Mouse (Mus musculus) forebrain, embryonic 16.5 days (tissue): ENCODE results near the gene Crtac1. TPM values are rescaled to one million over a fixed set of nuclear protein-coding genes. Genes with fewer than 3 reads are reported as not detected.
A peak's percentile ranks its signal among the peaks of the same experiment; 100 is the strongest.

Experiments
- ATAC-seq: fragments of 200-750 bp; cut with Nextera tagmentation; 2 replicates; pipeline ENCODE4 v1.8.0; 2017; ENCODE audit warnings: mild to moderate bottlenecking, moderate library complexity
- H3K27ac ChIP-seq: fragments of 300-500 bp; sonication (generic); 2 replicates; pipeline ENCODE4 v1.5.1; 2014; ENCODE audit warnings: low read length, control low read depth
- H3K27me3 ChIP-seq: fragments of 300-500 bp; sonication (generic); replicated peaks from 2 replicates; pipeline ENCODE4 v1.6.1; 2014; ENCODE audit warnings: low read length; ENCODE audit not compliant: control insufficient read depth, insufficient read depth
- H3K36me3 ChIP-seq: fragments of 300-500 bp; sonication (generic); 2 replicates; pipeline ENCODE4 v1.6.1; 2014; ENCODE audit not compliant: control insufficient read depth, insufficient read depth
- H3K4me1 ChIP-seq: fragments of 300-500 bp; sonication (generic); replicated peaks from 2 replicates; pipeline ENCODE4 v1.6.1; 2014; ENCODE audit warnings: low read length; ENCODE audit not compliant: control insufficient read depth, insufficient read depth
- H3K4me2 ChIP-seq: fragments of 300-500 bp; sonication (generic); 2 replicates; pipeline ENCODE4 v1.6.1; 2014; ENCODE audit warnings: mild to moderate bottlenecking, low read length, control low read depth
- H3K4me3 ChIP-seq: fragments of 300-500 bp; sonication (generic); replicated peaks from 2 replicates; pipeline ENCODE4 v1.5.1; 2014; ENCODE audit warnings: mild to moderate bottlenecking, low read length, control low read depth
- H3K9ac ChIP-seq: fragments of 300-500 bp; sonication (generic); replicated peaks from 2 replicates; pipeline ENCODE4 v1.6.1; 2014; ENCODE audit warnings: low read depth, low read length, control low read depth
- H3K9me3 ChIP-seq: fragments of 300-500 bp; sonication (generic); 2 replicates; pipeline ENCODE4 v1.6.1; 2016; ENCODE audit warnings: low read length; ENCODE audit not compliant: control insufficient read depth
- WGBS: fragments of 180-500 bp; shearing (Covaris S2); extraction: QIAGEN DNeasy Blood & Tissue Kit; methylation state at CpG from one replicate; pipeline ENCODE4 v1.1.7; 2014; 5-methylcytosine and 5-hydroxymethylcytosine counted together
- polyA plus RNA-seq: library from polyadenylated mRNA; unstranded; fragments of >200 nt; fragmentation: Nextera tagmentation; extraction: Ambion mirVana; gene quantifications from 2 replicates; pipeline ENCODE4 v1.2.1, GENCODE M21; 2015

Crtac1 gene
- polyA plus RNA-seq, 1 experiment from 2014 or later: 24.3 TPM

DNA sequence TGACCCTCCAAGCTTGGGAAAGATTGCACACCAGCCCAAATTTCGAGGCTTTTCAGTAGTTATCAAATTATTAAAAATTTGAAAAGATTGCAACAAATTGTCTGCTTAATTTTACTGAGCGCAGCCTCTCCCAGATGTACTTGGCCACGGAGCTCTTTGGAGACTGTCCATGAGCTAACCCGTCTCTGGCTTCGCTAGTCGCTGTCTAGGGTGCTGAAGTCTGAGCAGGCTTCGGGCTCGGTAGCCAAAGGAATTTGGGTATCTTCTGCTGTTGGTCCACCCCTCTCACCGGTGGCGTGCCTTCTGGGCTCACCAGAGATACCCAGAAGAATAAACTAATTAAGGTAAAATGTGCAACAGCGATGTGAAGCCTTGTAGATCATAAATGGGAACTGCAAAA lies 105.7 kb downstream of the Crtac1 start:
- no peaks in the 10 kb centered on the region for H3K9me3 ChIP-seq
- no peaks in the 10 kb centered on the region for H3K36me3 ChIP-seq
- WGBS: 10% methylated on average over 11 of the region's 11 CpGs
- H3K4me2 ChIP-seq: no peak overlapping the region
- H3K4me3 ChIP-seq: no peak overlapping the region
- no peak overlapping the region for H3K27ac ChIP-seq
- peaks cover 2% of the 10 kb centered on the region; the same call in 1 of the 2 replicates for H3K27me3 ChIP-seq
- ATAC-seq: no peak
- H3K4me1 ChIP-seq: no peaks in the 10 kb centered on the region; the same call in 1 of the 2 replicates
- no peak overlapping the region for H3K9ac ChIP-seq

DNA sequence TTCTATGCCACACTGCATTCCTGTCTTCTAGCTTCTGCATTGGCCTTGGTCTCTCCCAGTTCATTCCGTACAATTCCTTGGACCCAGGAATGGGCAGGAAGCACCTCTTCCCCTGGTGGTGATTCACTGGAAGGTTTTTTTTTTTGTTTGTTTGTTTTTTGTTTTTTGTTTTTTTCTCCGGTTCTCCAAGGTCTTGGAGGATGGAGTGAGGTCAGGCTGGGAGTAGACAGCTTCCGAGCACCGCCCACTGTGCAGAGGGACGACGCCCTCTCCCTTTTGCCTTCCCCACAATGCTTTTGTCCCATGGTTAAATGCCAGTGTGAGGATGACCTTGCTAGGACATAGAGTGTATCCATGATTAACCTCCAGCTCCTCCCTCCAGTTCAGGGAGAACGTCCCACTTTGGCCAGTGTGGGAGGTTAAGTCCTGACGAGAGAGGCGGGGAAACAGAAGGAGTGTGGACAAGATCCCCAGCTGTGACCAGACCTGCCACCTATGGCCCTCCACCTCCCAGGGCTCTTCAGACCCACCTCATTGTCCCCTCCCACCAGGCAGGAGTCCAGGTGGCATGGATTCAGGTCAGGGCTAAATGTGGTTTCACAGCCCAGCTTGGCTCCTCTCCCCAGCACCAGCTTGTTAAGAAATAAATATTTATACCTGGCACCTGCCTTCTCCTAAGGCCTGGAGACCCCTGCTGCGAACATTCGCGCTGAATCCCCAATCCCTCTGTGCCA lies 109.1 kb downstream of the Crtac1 start:
- ATAC-seq: no peak
- Histone ChIP-seq H3K4me2 (no peak overlapping the region), H3K9ac (no peak overlapping the region), H3K9me3 (no peaks in the 10 kb centered on the region), H3K4me3 (no peak overlapping the region), H3K4me1 (peaks cover 19% of the 10 kb centered on the region), H3K27ac (no peak overlapping the region), H3K36me3 (no peaks in the 10 kb centered on the region), H3K27me3 (no peaks in the 10 kb centered on the region)
- WGBS: 56% methylated on average over 12 of the region's 12 CpGs

DNA sequence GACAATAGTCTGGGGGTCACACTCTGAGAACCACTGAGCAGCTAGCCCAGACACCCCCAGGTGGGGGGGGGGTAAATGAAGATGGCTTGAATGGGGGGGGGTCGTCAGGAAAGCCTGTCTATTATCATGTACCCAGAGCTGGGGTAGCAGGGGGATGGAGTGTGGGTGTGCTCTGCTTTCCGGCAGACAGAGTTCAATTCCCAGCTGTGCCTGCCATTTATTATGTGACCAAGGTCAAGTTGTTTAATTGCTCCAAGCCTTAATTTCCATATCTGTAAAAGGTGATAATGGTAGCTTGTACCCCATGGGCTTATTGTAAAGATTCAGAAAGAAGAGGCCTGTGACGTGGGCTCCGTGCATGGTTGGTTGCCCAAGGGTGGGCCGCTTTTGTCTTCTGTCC lies 109.6 kb downstream of the Crtac1 start:
- no peak for ATAC-seq
- Histone ChIP-seq H3K36me3 (no peaks in the 10 kb centered on the region), H3K9ac (no peak overlapping the region), H3K27ac (no peak overlapping the region), H3K4me1 (peaks cover 25% of the 10 kb centered on the region), H3K27me3 (no peaks in the 10 kb centered on the region), H3K4me2 (no peak overlapping the region), H3K4me3 (no peak overlapping the region), H3K9me3 (no peaks in the 10 kb centered on the region)
- 45% methylated on average over 5 of the region's 5 CpGs for WGBS

- Histone ChIP-seq H3K27ac (peak overlapping the region; percentile 83), H3K27me3 (no peaks in the 10 kb centered on the region), H3K9me3 (no peaks in the 10 kb centered on the region), H3K4me3 (no peak overlapping the region), H3K4me1 (peaks cover 35% of the 10 kb centered on the region), H3K36me3 (no peaks in the 10 kb centered on the region), H3K4me2 (peak overlapping the region; percentile 32), H3K9ac (peak overlapping the region; percentile 32; the same call in 1 of the 2 replicates)
- 26% methylated on average over 18 of the region's 18 CpGs for WGBS
- peak; percentile 54 for ATAC-seq
These were observed 113.7 kb downstream of the Crtac1 start for GRCm38 (mm10) chr19:42317648-42318425.

GRCm38 (mm10) chr19:42316998-42317397 lies 114.6 kb downstream of the Crtac1 start:
- WGBS: 21% methylated on average over 8 of the region's 8 CpGs
- Histone ChIP-seq H3K4me3 (no peak overlapping the region), H3K4me1 (peaks cover 43% of the 10 kb centered on the region), H3K9me3 (no peaks in the 10 kb centered on the region), H3K9ac (0 out of 2 replicates have a peak overlapping the region, but pooled peaks have one; percentile 3), H3K27me3 (no peaks in the 10 kb centered on the region), H3K4me2 (0 out of 2 replicates have a peak overlapping the region, but pooled peaks have one; percentile 6), H3K27ac (peak overlapping the region; percentile 83), H3K36me3 (no peaks in the 10 kb centered on the region)
- peak; percentile 49 for ATAC-seq

GRCm38 (mm10) chr19:42316525-42316924 lies 115.1 kb downstream of the Crtac1 start:
- Histone ChIP-seq H3K27me3 (no peaks in the 10 kb centered on the region), H3K4me3 (no peak overlapping the region), H3K27ac (peak overlapping the region; percentile 83), H3K4me2 (no peak overlapping the region), H3K36me3 (no peaks in the 10 kb centered on the region), H3K9ac (no peak overlapping the region), H3K4me1 (peaks cover 48% of the 10 kb centered on the region), H3K9me3 (no peaks in the 10 kb centered on the region)
- 0 out of 2 replicates have a peak, but pooled peaks have one; percentile 14 for ATAC-seq
- 65% methylated on average over 2 of the region's 2 CpGs for WGBS

DNA sequence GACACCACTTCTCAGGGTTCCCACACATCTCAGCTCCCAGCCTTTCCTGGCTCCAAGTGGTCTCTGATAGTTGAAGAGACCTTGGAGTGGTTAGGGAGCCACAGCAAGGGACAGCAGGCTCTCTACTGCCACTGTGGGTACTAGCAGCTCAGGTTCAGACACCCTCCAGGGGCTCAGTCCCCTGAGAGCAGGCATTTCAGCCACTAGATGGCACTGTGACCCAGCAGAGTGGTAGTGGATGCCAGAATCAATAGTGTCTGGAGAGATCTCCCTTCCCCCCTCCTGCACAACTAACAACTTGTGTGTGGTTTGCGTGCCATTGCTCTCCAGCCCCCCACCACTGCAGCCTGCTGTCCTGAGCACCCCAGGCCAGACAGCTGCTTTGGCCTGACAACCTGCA lies 115.7 kb downstream of the Crtac1 start:
- H3K4me3 ChIP-seq: no peak overlapping the region
- WGBS: 0% methylated on average over 1 of the region's 1 CpGs
- H3K36me3 ChIP-seq: no peaks in the 10 kb centered on the region
- H3K9ac ChIP-seq: no peak overlapping the region
- no peaks in the 10 kb centered on the region for H3K9me3 ChIP-seq
- H3K27ac ChIP-seq: peak overlapping the region; percentile 83; the same call in 1 of the 2 replicates
- ATAC-seq: peak; percentile 80
- H3K27me3 ChIP-seq: no peaks in the 10 kb centered on the region
- H3K4me2 ChIP-seq: no peak overlapping the region
- peaks cover 49% of the 10 kb centered on the region for H3K4me1 ChIP-seq

DNA sequence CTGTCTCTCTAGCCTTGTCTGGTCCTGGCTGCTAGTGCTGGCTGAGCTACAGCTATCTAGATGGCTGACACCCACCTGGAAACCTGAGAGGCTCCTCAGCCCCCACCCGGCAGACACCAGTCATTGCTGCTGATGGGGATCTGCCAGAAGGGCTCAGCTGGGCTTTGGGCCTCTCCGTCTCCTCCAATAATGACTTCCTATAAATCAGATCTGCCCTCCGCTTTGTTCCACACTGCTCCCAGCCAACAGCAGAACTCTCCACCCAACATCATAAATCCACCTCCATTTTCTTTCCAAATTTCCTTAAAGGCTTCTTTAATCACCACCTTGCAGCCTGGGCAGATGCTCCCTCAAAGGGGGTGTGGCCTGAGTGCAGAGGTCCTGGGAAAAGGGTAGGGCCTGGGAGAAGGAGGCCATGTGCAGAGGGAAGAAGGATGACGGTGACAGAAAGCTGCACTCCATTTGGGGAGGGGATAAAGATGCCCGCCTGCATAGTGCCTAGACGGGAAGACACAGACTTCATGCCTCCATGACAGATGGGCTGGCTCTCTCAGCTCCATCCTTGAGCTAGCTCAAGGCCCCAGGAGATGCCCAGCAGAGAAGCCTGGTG lies 116.4 kb downstream of the Crtac1 start:
- Histone ChIP-seq H3K27me3 (no peaks in the 10 kb centered on the region), H3K36me3 (no peaks in the 10 kb centered on the region), H3K9me3 (no peaks in the 10 kb centered on the region), H3K4me2 (no peak overlapping the region), H3K4me3 (no peak overlapping the region), H3K27ac (no peak overlapping the region), H3K4me1 (peaks cover 49% of the 10 kb centered on the region), H3K9ac (no peak overlapping the region)
- no peak for ATAC-seq
- WGBS: 73% methylated on average over 6 of the region's 6 CpGs

- Histone ChIP-seq H3K9me3 (no peaks in the 10 kb centered on the region), H3K36me3 (no peaks in the 10 kb centered on the region), H3K27ac (peak overlapping the region; percentile 66), H3K9ac (no peak overlapping the region), H3K4me2 (no peak overlapping the region), H3K4me1 (peaks cover 27% of the 10 kb centered on the region), H3K4me3 (no peak overlapping the region), H3K27me3 (0 out of 2 replicates have a peak, but pooled peaks cover 2% of the 10 kb centered on the region)
- ATAC-seq: peak; percentile 39
- WGBS: 37% methylated on average over 3 of the region's 3 CpGs
These were observed 119.4 kb downstream of the Crtac1 start for GRCm38 (mm10) chr19:42312191-42312590.
